Mouse (Mus musculus): Measurements from ENCODE around the gene Erlin1.

Erlin1 gene

DNA sequence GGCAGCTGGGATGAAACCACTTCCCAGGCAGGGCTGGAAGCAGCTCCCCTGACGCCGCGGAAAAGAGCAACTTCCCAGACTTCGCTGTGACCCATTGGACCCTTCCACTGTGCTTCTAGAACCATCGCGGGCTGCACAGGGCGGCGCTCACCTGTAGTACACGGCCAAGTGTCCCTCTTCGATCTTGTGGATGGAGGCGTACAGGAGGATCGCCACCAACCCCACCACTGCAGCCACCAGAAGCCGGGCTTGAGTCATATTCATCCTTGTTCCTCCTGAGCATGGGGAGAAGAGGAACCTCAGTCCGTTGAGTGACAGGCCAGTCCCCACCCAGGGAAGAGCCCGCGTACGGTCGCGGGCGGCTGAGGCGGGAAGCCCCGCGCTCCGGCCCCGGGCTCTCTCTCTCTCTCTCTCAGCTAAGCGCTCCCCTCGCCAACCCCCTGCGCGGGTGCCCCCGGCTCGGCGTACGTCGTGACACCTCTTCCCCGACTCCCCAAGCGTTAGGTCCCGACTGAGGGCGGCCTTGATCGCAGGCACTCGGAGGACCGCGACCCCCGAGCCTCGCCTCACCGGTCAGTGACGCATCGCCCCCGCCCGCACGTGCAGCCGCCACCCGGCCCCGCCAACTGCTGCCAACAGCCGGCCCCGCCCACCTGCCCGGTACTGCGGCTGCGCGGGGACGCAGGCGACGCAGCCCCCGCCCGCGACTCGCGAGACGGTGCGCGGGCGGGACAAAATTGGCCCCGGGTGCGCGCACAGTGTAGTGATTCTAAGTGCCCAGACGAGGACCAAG is at the start of gene Erlin1:
Gene Erlin1 (minus strand): TSS at position 665 of the 793 bp plus-strand sequence.
- DNase-seq: peak; percentile 93

DNA sequence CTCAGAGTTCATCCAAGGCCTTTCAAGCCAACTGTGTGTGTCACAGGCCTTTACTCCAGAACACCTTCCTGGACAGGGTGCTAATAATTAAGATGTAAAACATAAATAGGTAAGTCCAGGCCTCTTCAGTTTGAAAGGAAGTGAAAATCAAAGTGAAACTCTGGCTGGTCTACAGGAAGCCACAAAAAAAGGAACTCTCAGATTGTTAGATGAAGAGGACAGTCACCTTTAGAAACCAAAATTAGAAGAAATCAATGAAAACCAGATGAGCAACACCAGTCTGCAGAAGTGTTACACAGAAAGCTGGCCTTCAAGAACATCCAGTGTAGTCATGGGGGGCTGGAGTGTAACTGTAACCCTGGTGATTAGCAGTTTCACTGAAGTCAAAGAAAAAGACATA is 48.2 kb upstream of the Erlin1 start:
- DNase-seq: no peak

- no peak for DNase-seq
Measured at GRCm38 (mm10) chr19:44111706-44112105, 42.1 kb upstream of the Erlin1 start.

- no peak for DNase-seq
Measured at GRCm38 (mm10) chr19:44110356-44110755, 40.8 kb upstream of the Erlin1 start.

- DNase-seq: peak; percentile 49
Measured at GRCm38 (mm10) chr19:44108996-44109395, 39.4 kb upstream of the Erlin1 start.

- DNase-seq: no peak
Measured at GRCm38 (mm10) chr19:44107661-44108521, 38.3 kb upstream of the Erlin1 start.

DNA sequence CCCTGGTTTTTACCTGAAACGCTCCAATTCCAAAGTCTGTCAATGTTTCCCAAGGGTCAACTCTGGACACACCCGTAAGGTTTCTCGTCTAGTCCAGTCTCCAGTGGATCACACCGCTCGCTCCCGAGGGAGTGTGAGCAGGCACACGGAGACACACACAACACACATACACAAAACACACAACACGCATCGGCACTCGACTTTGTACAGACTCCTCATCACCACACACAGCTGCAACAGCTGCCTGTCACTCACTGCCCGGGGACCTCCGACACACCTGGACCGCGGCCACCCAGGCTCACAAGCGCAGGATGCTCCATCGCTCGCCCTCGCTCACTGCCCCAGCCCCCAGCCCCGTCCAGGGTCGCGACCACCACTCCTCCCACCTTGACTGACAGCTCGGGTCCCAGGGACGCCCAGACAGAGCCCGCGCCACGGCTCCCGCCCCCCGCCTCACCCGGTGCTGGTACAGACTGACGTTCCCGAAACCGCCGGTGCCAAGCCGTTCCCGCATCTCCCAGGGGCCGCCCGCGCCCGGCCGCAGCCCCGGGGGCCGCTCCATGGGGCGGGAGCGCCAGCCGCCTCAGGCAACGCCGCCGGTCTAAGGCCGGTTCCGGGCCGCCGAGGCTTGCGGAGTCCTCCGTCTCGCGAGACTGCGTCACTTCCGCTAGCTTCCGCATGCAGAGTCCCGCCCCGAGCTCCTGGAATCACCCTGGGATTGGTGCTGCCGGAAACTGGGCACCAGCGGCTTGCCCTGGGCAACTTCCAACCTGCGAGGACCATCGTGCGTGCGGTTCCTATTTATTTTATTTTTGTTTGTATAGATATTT is 37.5 kb upstream of the Erlin1 start, which contains the start of gene Chuk:
Gene Chuk (minus strand): TSS at position 650 of the 830 bp plus-strand sequence.
- DNase-seq: peak; percentile 98

DNA sequence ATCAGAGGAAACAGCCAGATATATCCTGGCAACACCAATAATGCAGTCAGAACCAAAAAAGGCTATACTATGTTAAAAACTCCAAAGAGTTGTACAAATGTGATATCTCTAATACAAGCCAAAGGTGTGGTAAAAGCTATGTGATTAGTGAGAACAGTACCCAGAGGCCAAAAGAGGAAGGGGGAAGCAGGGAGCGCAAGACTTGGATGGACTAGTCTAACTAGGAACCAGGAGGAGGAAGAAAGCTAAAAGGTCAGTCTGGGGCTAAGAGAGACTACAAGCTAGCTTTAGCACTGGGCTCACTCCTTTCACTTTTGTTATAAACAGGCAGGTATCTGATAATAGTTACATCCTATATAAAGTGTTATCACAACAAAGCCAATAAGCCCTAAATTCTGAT is 34.8 kb upstream of the Erlin1 start:
- DNase-seq: no peak

GRCm38 (mm10) chr19:44103001-44103400 is 33.4 kb upstream of the Erlin1 start:
- DNase-seq: no peak

GRCm38 (mm10) chr19:44100840-44101239 is 31.3 kb upstream of the Erlin1 start:
- DNase-seq: no peak

GRCm38 (mm10) chr19:44086278-44086677 is 16.7 kb upstream of the Erlin1 start:
- no peak for DNase-seq

GRCm38 (mm10) chr19:44080920-44081319 is 11.3 kb upstream of the Erlin1 start:
- no peak for DNase-seq

DNA sequence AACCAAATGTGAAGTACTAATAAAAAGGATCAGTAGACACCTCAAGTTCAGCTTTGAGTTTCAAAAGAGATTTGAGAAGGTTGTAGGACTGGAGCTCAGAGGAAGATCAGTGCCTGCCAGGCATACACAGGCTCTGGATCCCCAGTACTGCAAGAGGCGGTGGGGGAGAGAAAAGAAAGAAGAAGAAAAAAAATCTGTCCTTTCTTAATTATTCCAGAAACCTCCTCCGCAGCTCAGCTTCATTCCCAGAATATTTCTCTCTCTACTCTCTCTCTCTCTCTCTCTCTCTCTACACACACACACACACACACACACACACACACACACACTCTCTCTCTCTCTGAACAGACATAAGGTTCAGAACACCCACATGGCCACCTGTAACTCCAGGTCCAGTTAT is 10.4 kb upstream of the Erlin1 start:
- no peak for DNase-seq

GRCm38 (mm10) chr19:44077024-44077423 is 7.4 kb upstream of the Erlin1 start:
- DNase-seq: no peak

DNA sequence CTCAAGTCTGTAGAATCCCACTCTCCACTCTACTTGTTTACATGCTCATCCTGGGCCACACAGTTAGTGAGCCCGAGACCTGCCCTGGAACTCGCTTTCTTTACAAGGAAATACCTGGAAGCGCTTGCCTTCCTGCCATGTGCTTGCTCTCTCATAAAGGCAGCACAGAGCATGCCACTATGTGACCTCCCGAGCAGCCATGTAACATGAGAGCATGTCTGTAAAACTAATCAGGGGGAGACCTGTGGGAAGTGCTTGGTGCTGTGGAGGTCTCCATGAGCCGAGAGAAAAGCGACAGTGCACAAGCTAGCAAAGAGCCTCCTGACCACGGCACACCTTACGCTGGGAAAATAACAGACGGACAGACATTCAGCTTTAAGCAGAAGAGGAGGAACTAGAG is 6.9 kb upstream of the Erlin1 start:
- no peak for DNase-seq

DNA sequence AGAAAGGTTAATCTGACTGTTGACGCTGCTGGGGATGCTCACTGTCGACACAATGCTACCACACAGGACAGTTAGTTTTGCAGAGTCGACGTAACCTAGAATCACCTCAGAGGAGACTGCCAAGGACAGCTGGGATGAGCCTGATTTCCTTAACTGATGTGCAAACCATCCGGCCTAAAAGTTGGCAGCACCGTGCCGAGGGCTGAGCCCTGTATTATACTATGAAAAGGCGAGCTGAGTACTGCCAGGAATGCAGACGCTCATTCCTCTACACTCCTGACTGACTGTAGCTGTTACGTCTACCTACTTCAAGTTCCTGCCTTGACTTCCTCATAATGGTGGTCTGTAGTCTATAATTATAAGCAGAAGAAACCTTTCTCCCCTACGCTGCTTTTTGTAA is 5.4 kb upstream of the Erlin1 start:
- DNase-seq: no peak

GRCm38 (mm10) chr19:44071166-44071565 is 1.6 kb upstream of the Erlin1 start:
- no peak for DNase-seq

DNA sequence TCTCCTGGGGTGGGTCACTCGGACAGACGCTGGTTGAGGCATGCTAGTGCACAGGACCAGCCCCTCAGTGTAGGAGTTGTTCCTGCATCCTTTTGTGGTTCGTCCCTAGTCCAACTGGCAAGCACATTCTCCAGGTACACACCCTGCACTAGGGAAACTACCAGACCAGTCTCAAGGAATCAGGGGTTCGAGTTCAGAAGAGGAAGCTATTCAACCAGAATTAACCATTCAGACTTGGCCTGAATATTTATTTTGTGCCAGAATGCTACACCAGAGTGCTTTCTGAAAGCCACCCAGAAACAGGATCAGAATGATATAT is 288 bp upstream of the Erlin1 start:
- DNase-seq: no peak

- no peak for DNase-seq
Measured at GRCm38 (mm10) chr19:44068232-44068631, 1.4 kb downstream of the Erlin1 start.

GRCm38 (mm10) chr19:44067323-44068049 is 2.1 kb downstream of the Erlin1 start:
- no peak for DNase-seq

GRCm38 (mm10) chr19:44064734-44065133 is 4.9 kb downstream of the Erlin1 start:
- no peak for DNase-seq

DNA sequence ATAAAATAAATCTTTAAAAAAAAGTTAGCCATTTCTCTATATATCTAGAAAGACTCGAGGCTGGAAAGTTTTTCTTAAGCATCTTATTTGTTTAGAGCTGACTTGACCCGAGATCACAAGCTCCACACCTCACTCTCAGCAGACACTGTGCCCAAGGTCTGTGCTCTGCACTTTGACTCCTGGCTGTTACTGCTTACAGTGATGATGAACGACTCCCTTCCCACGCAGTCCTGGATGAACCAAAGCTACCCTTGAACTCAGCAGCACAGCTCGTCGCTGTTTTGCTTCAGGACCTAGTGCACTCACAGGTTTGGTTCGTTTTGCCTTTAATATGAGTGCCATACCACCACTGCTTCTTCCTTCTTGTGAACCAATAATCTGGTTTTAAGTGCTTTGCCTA is 5.8 kb downstream of the Erlin1 start:
- DNase-seq: no peak

DNA sequence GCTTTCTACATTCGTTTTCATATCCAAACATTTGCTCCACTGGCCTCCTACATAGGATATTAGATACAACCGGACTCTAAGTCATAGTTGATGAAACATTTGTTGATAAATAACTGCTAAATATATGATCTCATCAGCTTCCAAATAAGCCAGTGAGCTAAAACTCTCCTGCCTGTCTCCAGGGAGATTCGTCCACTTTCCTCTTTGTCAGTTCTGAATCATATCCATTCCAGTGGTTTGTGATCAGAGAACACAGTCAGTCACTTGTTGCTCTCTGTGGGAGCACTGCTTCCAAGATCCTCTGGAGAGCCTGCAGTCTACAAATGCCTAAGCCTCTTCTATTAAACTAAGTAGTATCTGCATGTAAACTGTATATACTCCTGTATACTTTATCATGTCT is 9.4 kb downstream of the Erlin1 start:
- DNase-seq: no peak
